Mouse (Mus musculus): ENCODE measurements at regions not wholly inside any gene's neighbourhood (a gene's known extent, or its start where the extent isn't known, plus 50 kb on each side); places are given as distances from the start of the nearest gene placed in this dataset.
"Not testable (repeated sequence)": the region's sequence is repeated elsewhere in the genome, so short reads cannot be mapped to it uniquely, and the experiment has no call there.

- DNase-seq (ENCODE audit: low read depth): no peak
These were observed 145.8 kb upstream of the Mon1b start for GRCm38 (mm10) chr8:113489436-113490107.

- DNase-seq (ENCODE audit: low read depth): no peak
These were observed 144.5 kb upstream of the Mon1b start for GRCm38 (mm10) chr8:113490891-113491290.

GRCm38 (mm10) chr8:113496896-113497295 is 138.5 kb upstream of the Mon1b start:
- no peak for DNase-seq (ENCODE audit: low read depth)

- no peak for DNase-seq (ENCODE audit: low read depth)
These were observed 132.7 kb upstream of the Mon1b start for GRCm38 (mm10) chr8:113502671-113503070.

GRCm38 (mm10) chr8:113512856-113513255 is 122.5 kb upstream of the Mon1b start:
- DNase-seq (ENCODE audit: low read depth): no peak

GRCm38 (mm10) chr8:113513886-113514730 is 121.3 kb upstream of the Mon1b start:
- no peak for DNase-seq (ENCODE audit: low read depth)

- not testable (repeated sequence) for DNase-seq (ENCODE audit: low read depth)
These were observed 120.5 kb upstream of the Mon1b start for GRCm38 (mm10) chr8:113514731-113515375.

- DNase-seq (ENCODE audit: low read depth): no peak
These were observed 119.2 kb upstream of the Mon1b start for GRCm38 (mm10) chr8:113516176-113516575.

GRCm38 (mm10) chr8:113517912-113518311 is 117.5 kb upstream of the Mon1b start:
- DNase-seq (ENCODE audit: low read depth): no peak

- peak; percentile 8 for DNase-seq (ENCODE audit: low read depth)
These were observed 111.8 kb upstream of the Mon1b start for GRCm38 (mm10) chr8:113523561-113523960.

- no peak for DNase-seq (ENCODE audit: low read depth)
These were observed 104.2 kb upstream of the Mon1b start for GRCm38 (mm10) chr8:113531116-113531665.

GRCm38 (mm10) chr8:113532881-113533280 is 102.5 kb upstream of the Mon1b start:
- DNase-seq (ENCODE audit: low read depth): no peak

- DNase-seq (ENCODE audit: low read depth): no peak
These were observed 94.0 kb upstream of the Mon1b start for GRCm38 (mm10) chr8:113541437-113541836.

- no peak for DNase-seq (ENCODE audit: low read depth)
These were observed 93.3 kb upstream of the Mon1b start for GRCm38 (mm10) chr8:113542082-113542481.

GRCm38 (mm10) chr8:113542713-113543112 is 92.7 kb upstream of the Mon1b start:
- no peak for DNase-seq (ENCODE audit: low read depth)

- no peak for DNase-seq (ENCODE audit: low read depth)
These were observed 86.2 kb upstream of the Mon1b start for GRCm38 (mm10) chr8:113549200-113549599.

GRCm38 (mm10) chr8:113551454-113552273 is 83.7 kb upstream of the Mon1b start:
- no peak for DNase-seq (ENCODE audit: low read depth)

GRCm38 (mm10) chr8:113552826-113553225 is 82.6 kb upstream of the Mon1b start:
- no peak for DNase-seq (ENCODE audit: low read depth)

GRCm38 (mm10) chr8:113554700-113555455 is 80.5 kb upstream of the Mon1b start:
- DNase-seq (ENCODE audit: low read depth): no peak

GRCm38 (mm10) chr8:113556994-113557393 is 78.4 kb upstream of the Mon1b start:
- DNase-seq (ENCODE audit: low read depth): no peak

GRCm38 (mm10) chr8:113581098-113581497 is 54.3 kb upstream of the Mon1b start:
- DNase-seq (ENCODE audit: low read depth): no peak

All from fibroblast of lung, adult 2 months (primary cell).